Mouse (Mus musculus) cortical plate, adult 2 months (tissue): Measurements from ENCODE around the gene Cdon.

Experiments used
- CTCF ChIP-seq: fragments of 200-500 bp; IDR thresholded peaks from 2 replicates; pipeline ENCODE4 v1.5.1; 2011; ENCODE audit warnings: mild to moderate bottlenecking, control low read depth, low read length; ENCODE audit not compliant: insufficient read depth; ENCODE audit errors: extremely low read depth
- POLR2A ChIP-seq: fragments of 200-500 bp; IDR thresholded peaks from 2 replicates; pipeline ENCODE4 v1.6.1; 2011; ENCODE audit warnings: mild to moderate bottlenecking, low read length, control low read depth; ENCODE audit not compliant: insufficient read depth; ENCODE audit errors: extremely low read depth

GRCm38 (mm10) chr9:35513900-35514299 is 93.0 kb downstream of the Cdon start:
- TF ChIP-seq CTCF (no peak), POLR2A (no peak)
